Mouse (Mus musculus) embryonic facial prominence, embryonic 15.5 days (tissue): Measurements from ENCODE around the gene Hist2h2ac. TPM values are rescaled to one million over a fixed set of nuclear protein-coding genes. Genes with fewer than 3 reads are reported as not detected.
A peak's percentile ranks its signal among the peaks of the same experiment; 100 is the strongest.

Source experiments
- ATAC-seq: fragments of 200-750 bp; cut with Nextera tagmentation; 2 replicates; pipeline ENCODE4 v1.8.0; 2017; ENCODE audit warnings: low read depth, moderate TSS enrichment; ENCODE audit not compliant: insufficient number of reproducible peaks, low FRiP score, low TSS enrichment
- H3K27ac ChIP-seq: fragments of 300-500 bp; sonication (generic); replicated peaks from 2 replicates; pipeline ENCODE4 v1.5.1; 2015; ENCODE audit warnings: mild to moderate bottlenecking, inconsistent platforms
- H3K27me3 ChIP-seq: fragments of 300-500 bp; sonication (generic); 2 replicates; pipeline ENCODE4 v1.6.1; 2015; ENCODE audit warnings: inconsistent platforms
- H3K36me3 ChIP-seq: fragments of 300-500 bp; sonication (generic); 2 replicates; pipeline ENCODE4 v1.6.1; 2015; ENCODE audit warnings: mild to moderate bottlenecking, inconsistent platforms
- H3K4me1 ChIP-seq: fragments of 300-500 bp; sonication (generic); 2 replicates; pipeline ENCODE4 v1.6.1; 2015; ENCODE audit warnings: inconsistent platforms
- H3K4me2 ChIP-seq: fragments of 300-500 bp; sonication (generic); replicated peaks from 2 replicates; pipeline ENCODE4 v1.6.1; 2015; ENCODE audit warnings: mild to moderate bottlenecking, inconsistent platforms
- H3K4me3 ChIP-seq: fragments of 300-500 bp; sonication (generic); replicated peaks from 2 replicates; pipeline ENCODE4 v1.5.1; 2015; ENCODE audit warnings: mild to moderate bottlenecking, inconsistent platforms
- H3K9ac ChIP-seq: fragments of 300-500 bp; sonication (generic); 2 replicates; pipeline ENCODE4 v1.6.1; 2015; ENCODE audit warnings: inconsistent platforms
- H3K9me3 ChIP-seq: fragments of 300-500 bp; sonication (generic); replicated peaks from 2 replicates; pipeline ENCODE4 v1.6.1; 2016; ENCODE audit warnings: inconsistent platforms
- WGBS: fragments of 180-500 bp; shearing (Covaris S2); methylation state at CpG from one replicate; pipeline ENCODE4 v1.1.7; 2015; 5-methylcytosine and 5-hydroxymethylcytosine counted together
- polyA plus RNA-seq: library from polyadenylated mRNA; unstranded; fragments of >200 nt; fragmentation: Nextera tagmentation; extraction: Ambion mirVana; gene quantifications from 2 replicates; pipeline ENCODE4 v1.2.1, GENCODE M21; 2015

The Hist2h2ac gene
- polyA plus RNA-seq, 1 experiment from 2014 or later = 5.8 TPM

- Histone ChIP-seq H3K36me3 (no peaks in the 10 kb centered on the region), H3K4me2 (peak overlapping the region; percentile 50), H3K9ac (peak overlapping the region; percentile 44), H3K4me3 (peak overlapping the region; percentile 45), H3K27ac (peak overlapping the region; percentile 65), H3K4me1 (peaks cover 21% of the 10 kb centered on the region), H3K27me3 (no peaks in the 10 kb centered on the region), H3K9me3 (no peaks in the 10 kb centered on the region)
- no peak for ATAC-seq
- 12% methylated on average over 7 of the region's 7 CpGs for WGBS
These were observed 16.7 kb upstream of the Hist2h2ac start for GRCm38 (mm10) chr3:96237335-96237903.

GRCm38 (mm10) chr3:96236834-96237334 lies 16.2 kb upstream of the Hist2h2ac start:
- no peaks in the 10 kb centered on the region for H3K9me3 ChIP-seq
- no peak for ATAC-seq
- peak overlapping the region; percentile 44; the same call in 1 of the 2 replicates for H3K9ac ChIP-seq
- 70% methylated on average over 4 of the region's 4 CpGs for WGBS
- no peaks in the 10 kb centered on the region for H3K27me3 ChIP-seq
- no peak overlapping the region for H3K27ac ChIP-seq
- peak overlapping the region; percentile 45 for H3K4me3 ChIP-seq
- no peaks in the 10 kb centered on the region for H3K36me3 ChIP-seq
- peak overlapping the region; percentile 50 for H3K4me2 ChIP-seq
- H3K4me1 ChIP-seq = peaks cover 19% of the 10 kb centered on the region

- no peak for ATAC-seq
- H3K4me2 ChIP-seq = no peak overlapping the region
- H3K27me3 ChIP-seq = no peaks in the 10 kb centered on the region
- H3K4me3 ChIP-seq = no peak overlapping the region
- no peaks in the 10 kb centered on the region for H3K36me3 ChIP-seq
- 53% methylated on average over 3 of the region's 3 CpGs for WGBS
- no peaks in the 10 kb centered on the region for H3K9me3 ChIP-seq
- H3K4me1 ChIP-seq = peaks cover 16% of the 10 kb centered on the region
- no peak overlapping the region for H3K27ac ChIP-seq
- no peak overlapping the region for H3K9ac ChIP-seq
These were observed 15.2 kb upstream of the Hist2h2ac start for GRCm38 (mm10) chr3:96235836-96236235.

GRCm38 (mm10) chr3:96234914-96235313 lies 14.2 kb upstream of the Hist2h2ac start:
- H3K4me2 ChIP-seq = no peak overlapping the region
- no peaks in the 10 kb centered on the region for H3K9me3 ChIP-seq
- no peak overlapping the region for H3K9ac ChIP-seq
- no peaks in the 10 kb centered on the region for H3K36me3 ChIP-seq
- no peak for ATAC-seq
- no peak overlapping the region for H3K4me3 ChIP-seq
- no peak overlapping the region for H3K27ac ChIP-seq
- 92% methylated on average over 2 of the region's 2 CpGs for WGBS
- H3K27me3 ChIP-seq = no peaks in the 10 kb centered on the region
- H3K4me1 ChIP-seq = peaks cover 14% of the 10 kb centered on the region

- Histone ChIP-seq H3K9me3 (no peaks in the 10 kb centered on the region), H3K36me3 (no peaks in the 10 kb centered on the region), H3K27ac (no peak overlapping the region), H3K9ac (no peak overlapping the region), H3K27me3 (no peaks in the 10 kb centered on the region), H3K4me3 (no peak overlapping the region), H3K4me2 (no peak overlapping the region), H3K4me1 (0 out of 2 replicates have a peak, but pooled peaks cover 3% of the 10 kb centered on the region)
- ATAC-seq = no peak
- WGBS = 54% methylated on average over 2 of the region's 2 CpGs
These were observed 11.1 kb upstream of the Hist2h2ac start for GRCm38 (mm10) chr3:96231758-96232120.

- no peak for ATAC-seq
- Histone ChIP-seq H3K4me2 (no peak overlapping the region), H3K9me3 (no peaks in the 10 kb centered on the region), H3K36me3 (no peaks in the 10 kb centered on the region), H3K27me3 (no peaks in the 10 kb centered on the region), H3K4me3 (no peak overlapping the region), H3K9ac (no peak overlapping the region), H3K27ac (no peak overlapping the region), H3K4me1 (0 out of 2 replicates have a peak, but pooled peaks cover 4% of the 10 kb centered on the region)
- 71% methylated on average over 4 of the region's 4 CpGs for WGBS
These were observed 10.5 kb upstream of the Hist2h2ac start for GRCm38 (mm10) chr3:96230910-96231757.

- Histone ChIP-seq H3K4me3 (no peak overlapping the region), H3K27me3 (no peaks in the 10 kb centered on the region), H3K9me3 (no peaks in the 10 kb centered on the region), H3K27ac (no peak overlapping the region), H3K4me1 (0 out of 2 replicates have a peak, but pooled peaks cover 4% of the 10 kb centered on the region), H3K9ac (no peak overlapping the region), H3K4me2 (no peak overlapping the region), H3K36me3 (no peaks in the 10 kb centered on the region)
- WGBS = 71% methylated on average over 2 of the region's 2 CpGs
- ATAC-seq = no peak
These were observed 9.7 kb upstream of the Hist2h2ac start for GRCm38 (mm10) chr3:96230404-96230803.

GRCm38 (mm10) chr3:96228828-96229227 lies 8.1 kb upstream of the Hist2h2ac start:
- no peak for ATAC-seq
- no peak overlapping the region for H3K9ac ChIP-seq
- no peaks in the 10 kb centered on the region for H3K36me3 ChIP-seq
- WGBS = 64% methylated on average over 2 of the region's 2 CpGs
- H3K4me2 ChIP-seq = no peak overlapping the region
- H3K4me1 ChIP-seq = 0 out of 2 replicates have a peak, but pooled peaks cover 4% of the 10 kb centered on the region
- H3K9me3 ChIP-seq = no peaks in the 10 kb centered on the region
- H3K27ac ChIP-seq = no peak overlapping the region
- no peaks in the 10 kb centered on the region for H3K27me3 ChIP-seq
- no peak overlapping the region for H3K4me3 ChIP-seq

- no peak overlapping the region for H3K27ac ChIP-seq
- H3K9ac ChIP-seq = no peak overlapping the region
These were observed 6.3 kb upstream of the Hist2h2ac start for GRCm38 (mm10) chr3:96226695-96227648.

GRCm38 (mm10) chr3:96225421-96225820 lies 4.7 kb upstream of the Hist2h2ac start:
- no peak overlapping the region for H3K9ac ChIP-seq
- H3K4me2 ChIP-seq = no peak overlapping the region
- H3K27me3 ChIP-seq = no peaks in the 10 kb centered on the region
- no peaks in the 10 kb centered on the region for H3K36me3 ChIP-seq
- ATAC-seq = no peak
- H3K27ac ChIP-seq = no peak overlapping the region
- H3K4me3 ChIP-seq = no peak overlapping the region
- WGBS = 42% methylated on average over 2 of the region's 2 CpGs
- no peaks in the 10 kb centered on the region for H3K9me3 ChIP-seq
- H3K4me1 ChIP-seq = peaks cover 27% of the 10 kb centered on the region

More at GRCm38 (mm10) chr3:96226695-96227648, 6.3 kb upstream of the Hist2h2ac start:
- Histone ChIP-seq H3K4me3 (no peak overlapping the region), H3K4me2 (no peak overlapping the region), H3K27me3 (no peaks in the 10 kb centered on the region), H3K36me3 (no peaks in the 10 kb centered on the region), H3K4me1 (peaks cover 17% of the 10 kb centered on the region), H3K9me3 (no peaks in the 10 kb centered on the region)
- ATAC-seq = no peak
- WGBS = 52% methylated on average over 8 of the region's 8 CpGs

- no peak overlapping the region for H3K27ac ChIP-seq
- 87% methylated on average over 4 of the region's 4 CpGs for WGBS
- no peak for ATAC-seq
- H3K27me3 ChIP-seq = no peaks in the 10 kb centered on the region
- H3K9ac ChIP-seq = no peak overlapping the region
- H3K36me3 ChIP-seq = no peaks in the 10 kb centered on the region
- peak overlapping the region; percentile 69; the same call in 1 of the 2 replicates for H3K4me2 ChIP-seq
- H3K4me1 ChIP-seq = peaks cover 35% of the 10 kb centered on the region
- no peak overlapping the region for H3K4me3 ChIP-seq
- no peaks in the 10 kb centered on the region for H3K9me3 ChIP-seq
These were observed 2.1 kb upstream of the Hist2h2ac start for GRCm38 (mm10) chr3:96222774-96223173.
